Mouse (Mus musculus): ENCODE data around the gene Tmem131l.

Gene Tmem131l

GRCm38 (mm10) chr3:84048729-84049175 lies 8.8 kb upstream of the Tmem131l start:
- in situ Hi-C loops (cut with MboI, MseI): no loop called here

GRCm38 (mm10) chr3:84046206-84046605 lies 6.2 kb upstream of the Tmem131l start:
- in situ Hi-C loops (cut with MboI, MseI): no loop called here

- in situ Hi-C loops (cut with MboI, MseI): no loop called here
Observed at GRCm38 (mm10) chr3:84041739-84042138, 1.8 kb upstream of the Tmem131l start.

- in situ Hi-C loops (cut with MboI, MseI): no loop called here
Observed at GRCm38 (mm10) chr3:84040476-84041082, 604 bp upstream of the Tmem131l start.

GRCm38 (mm10) chr3:84038981-84039645 lies 862 bp downstream of the Tmem131l start:
- in situ Hi-C loops (cut with MboI, MseI): no loop called here

GRCm38 (mm10) chr3:84038126-84038525 lies 1.8 kb downstream of the Tmem131l start:
- in situ Hi-C loops (cut with MboI, MseI): no loop called here

- in situ Hi-C loops (cut with MboI, MseI): no loop called here
Observed at GRCm38 (mm10) chr3:84037536-84037935, 2.4 kb downstream of the Tmem131l start.

GRCm38 (mm10) chr3:84036866-84037265 lies 3.1 kb downstream of the Tmem131l start:
- in situ Hi-C loops (cut with MboI, MseI): no loop called here

- in situ Hi-C loops (cut with MboI, MseI): no loop called here
Observed at GRCm38 (mm10) chr3:84035728-84036364, 4.1 kb downstream of the Tmem131l start.

- in situ Hi-C loops (cut with MboI, MseI): no loop called here
Observed at GRCm38 (mm10) chr3:84034115-84034780, 5.7 kb downstream of the Tmem131l start.

- in situ Hi-C loops (cut with MboI, MseI): no loop called here
Observed at GRCm38 (mm10) chr3:84032933-84033730, 6.8 kb downstream of the Tmem131l start.

- in situ Hi-C loops (cut with MboI, MseI): no loop called here
Observed at GRCm38 (mm10) chr3:84032419-84032818, 7.6 kb downstream of the Tmem131l start.

- in situ Hi-C loops (cut with MboI, MseI): no loop called here
Observed at GRCm38 (mm10) chr3:84031216-84031615, 8.8 kb downstream of the Tmem131l start.

GRCm38 (mm10) chr3:84028968-84029367 lies 11.0 kb downstream of the Tmem131l start:
- in situ Hi-C loops (cut with MboI, MseI): no loop called here

- in situ Hi-C loops (cut with MboI, MseI): no loop called here
Observed at GRCm38 (mm10) chr3:84027691-84028159, 12.2 kb downstream of the Tmem131l start.

GRCm38 (mm10) chr3:84024512-84025072 lies 15.4 kb downstream of the Tmem131l start:
- in situ Hi-C loops (cut with MboI, MseI): no loop called here

GRCm38 (mm10) chr3:84022723-84023122 lies 17.3 kb downstream of the Tmem131l start:
- in situ Hi-C loops (cut with MboI, MseI): no loop called here

GRCm38 (mm10) chr3:84022201-84022584 lies 17.8 kb downstream of the Tmem131l start:
- in situ Hi-C loops (cut with MboI, MseI): no loop called here

GRCm38 (mm10) chr3:84021217-84022200 lies 18.5 kb downstream of the Tmem131l start:
- in situ Hi-C loops (cut with MboI, MseI): no loop called here

GRCm38 (mm10) chr3:84020528-84020927 lies 19.4 kb downstream of the Tmem131l start:
- in situ Hi-C loops (cut with MboI, MseI): no loop called here
